Mouse (Mus musculus) gastrocnemius, postnatal 4 days (tissue): ENCODE measurements at regions not wholly inside any gene's neighbourhood (a gene's known extent, or its start where the extent isn't known, plus 50 kb on each side); places are given as distances from the start of the nearest gene placed in this dataset.

Experiments
- DNase-seq, 2 experiments: peaks; one replicate each; pipeline ENCODE4 v3.0.0; 2021 to 2022; ENCODE audit warnings: low spot score in 2 of 2, mixed read lengths in 2 of 2

- no peak for DNase-seq
Measured at GRCm38 (mm10) chr3:117038280-117038927, 69.6 kb upstream of the Palmd start.
